21 mouse cellular contexts compared by ENCODE assay signal in genomic region chr13:76178700-76179099, GRCm38 (mm10).
DNase-seq lines count a peak whose midpoint lies in the region; ATAC-seq lines count a peak whose summit lies in the region.
"Had no signal": no experiment of that assay in that cellular context is flagged by ENCODE, and none has a peak within 500 bp of the region (broad histone marks: within the 10 kb centered on the region; RNA-seq: fewer than 3 reads in every experiment).

No protein-coding gene starts in this region.

- 91% methylated on average over 5 of the region's 5 CpGs for WGBS in liver, embryonic 11.5 days

- H3K4me3 ChIP-seq in liver, embryonic 11.5 days (ENCODE audit: low read depth, low read length), result no peak overlapping the region
- H3K4me3 ChIP-seq: embryonic facial prominence, embryonic 12.5 days; erythroblast, embryonic 14.5 days; limb, embryonic 13.5 days; lung, embryonic 15.5 days had no signal

- no peaks in the 10 kb centered on the region for H3K9me3 ChIP-seq in liver, embryonic 11.5 days (ENCODE audit: control insufficient read depth, low read length)
- H3K9me3 ChIP-seq: embryonic facial prominence, embryonic 12.5 days; lung, embryonic 15.5 days had no signal

- no peaks in the 10 kb centered on the region for H3K4me1 ChIP-seq in liver, embryonic 11.5 days (replicated peaks; ENCODE audit: control insufficient read depth, insufficient read depth, low read length)
- H3K4me1 ChIP-seq: embryonic facial prominence, embryonic 12.5 days; limb, embryonic 13.5 days; lung, embryonic 15.5 days had no signal

- no peak overlapping the region for H3K4me2 ChIP-seq in liver, embryonic 11.5 days
- H3K4me2 ChIP-seq: embryonic facial prominence, embryonic 12.5 days; limb, embryonic 13.5 days; lung, embryonic 15.5 days had no signal

- H3K27me3 ChIP-seq in liver, embryonic 11.5 days (replicated peaks; ENCODE audit: control insufficient read depth, insufficient read depth, low read length), result no peaks in the 10 kb centered on the region
- H3K27me3 ChIP-seq: embryonic facial prominence, embryonic 12.5 days; limb, embryonic 13.5 days; lung, embryonic 15.5 days had no signal

- peak; percentile 87 for ATAC-seq in cerebellum, adult (ENCODE audit: insufficient number of reproducible peaks, low FRiP score, low TSS enrichment)
- no peak for ATAC-seq in liver, embryonic 11.5 days (replicated peaks; ENCODE audit: low FRiP score)
- ATAC-seq: hindbrain, postnatal 0 days; midbrain, embryonic 16.5 days had no signal

- H3K27ac ChIP-seq in liver, embryonic 11.5 days (ENCODE audit: low read depth, low read length), result no peak overlapping the region
- H3K27ac ChIP-seq: embryonic facial prominence, embryonic 12.5 days; hindbrain, postnatal 0 days; kidney, postnatal 0 days; limb, embryonic 13.5 days; liver, embryonic 14.5 days; lung, embryonic 15.5 days; stomach, postnatal 0 days had no signal

- peaks cover 18% of the 10 kb centered on the region for H3K36me3 ChIP-seq in liver, embryonic 11.5 days (ENCODE audit: control insufficient read depth, insufficient read depth, low read length)

- DNase-seq in cerebellum, postnatal 4 days (ENCODE audit: low spot score in 2 of 2), result no peak
- peak; percentile 42 to 59 for DNase-seq in layer of hippocampus, postnatal 10 days (ENCODE audit: low spot score in 2 of 2)
- DNase-seq in layer of hippocampus, adult 9-10 months (ENCODE audit: low spot score), result no peak
- peak; percentile 49 to 63 for DNase-seq in cerebellum, postnatal 25 days
- no peak for DNase-seq in gastrocnemius, adult 8-10 months (ENCODE audit: low spot score in 2 of 2)
- DNase-seq in neural tube, embryonic 10.5 days (ENCODE audit: extremely low spot score, low spot score), result no peak
- no peak for DNase-seq in liver, embryonic 11.5 days (ENCODE audit: low spot score)
- DNase-seq: adrenal gland, adult 2 months; gastrocnemius, postnatal 36 days; kidney, adult 18-20 months; lung, postnatal 4 days had no signal

- no peak overlapping the region for H3K9ac ChIP-seq in liver, embryonic 11.5 days (ENCODE audit: low read depth, low read length)
- H3K9ac ChIP-seq: embryonic facial prominence, embryonic 12.5 days; limb, embryonic 13.5 days; liver, embryonic 14.5 days; lung, embryonic 15.5 days had no signal

Comparison
In these comparisons a context has a peak if more than half of its experiments do, and no peak if none do; other contexts are left out.
1. DNase-seq: peak in layer of hippocampus, postnatal 10 days (2 of 2) and cerebellum, postnatal 25 days (2 of 2); none in cerebellum, postnatal 4 days (0 of 2), layer of hippocampus, adult 9-10 months (single experiment), gastrocnemius, adult 8-10 months (0 of 2), neural tube, embryonic 10.5 days (single experiment) and liver, embryonic 11.5 days (single experiment).